Mouse (Mus musculus) intestine, embryonic 16.5 days (tissue): Measurements from ENCODE around the gene Pop4. TPM values are rescaled to one million over a fixed set of nuclear protein-coding genes. Genes with fewer than 3 reads are reported as not detected.

Experiments
- ATAC-seq: fragments of 200-750 bp; cut with Nextera tagmentation; 2 replicates; pipeline ENCODE4 v1.8.0; 2017; ENCODE audit warnings: moderate TSS enrichment, moderate library complexity
- H3K27ac ChIP-seq: fragments of 300-500 bp; sonication (generic); 2 replicates; pipeline ENCODE4 v1.5.1; 2014; ENCODE audit warnings: mild to moderate bottlenecking, low read length
- H3K27me3 ChIP-seq: fragments of 300-500 bp; sonication (generic); replicated peaks from 2 replicates; pipeline ENCODE4 v1.6.1; 2014; ENCODE audit warnings: low read length, control low read depth, mixed read lengths; ENCODE audit not compliant: control insufficient read depth, insufficient read depth
- H3K36me3 ChIP-seq: fragments of 300-500 bp; sonication (generic); 2 replicates; pipeline ENCODE4 v1.6.1; 2014; ENCODE audit warnings: low read length, control low read depth; ENCODE audit not compliant: control insufficient read depth, insufficient read depth
- H3K4me1 ChIP-seq: fragments of 300-500 bp; sonication (generic); 2 replicates; pipeline ENCODE4 v1.6.1; 2014; ENCODE audit warnings: low read length, control low read depth, mixed read lengths; ENCODE audit not compliant: control insufficient read depth, insufficient read depth
- H3K4me2 ChIP-seq: fragments of 300-500 bp; sonication (generic); 2 replicates; pipeline ENCODE4 v1.6.1; 2014; ENCODE audit warnings: low read depth, low read length, control low read depth
- H3K4me3 ChIP-seq: fragments of 300-500 bp; sonication (generic); 2 replicates; pipeline ENCODE4 v1.5.1; 2014; ENCODE audit warnings: mild to moderate bottlenecking, low read length
- H3K9ac ChIP-seq: fragments of 300-500 bp; sonication (generic); 2 replicates; pipeline ENCODE4 v1.6.1; 2014; ENCODE audit warnings: low read depth, low read length
- H3K9me3 ChIP-seq: fragments of 300-500 bp; sonication (generic); 2 replicates; pipeline ENCODE4 v1.6.1; 2016; ENCODE audit warnings: low read length, control low read depth; ENCODE audit not compliant: control insufficient read depth
- WGBS: fragments of 180-500 bp; shearing (Covaris S2); extraction: QIAGEN DNeasy Blood & Tissue Kit; methylation state at CpG from one replicate; pipeline ENCODE4 v1.1.7; 2014; 5-methylcytosine and 5-hydroxymethylcytosine counted together
- polyA plus RNA-seq: library from polyadenylated mRNA; unstranded; fragments of >200 nt; fragmentation: Nextera tagmentation; extraction: Ambion mirVana; gene quantifications from 2 replicates; pipeline ENCODE4 v1.2.1, GENCODE M21; 2015

Pop4 gene
- polyA plus RNA-seq, 1 experiment from 2014 or later, result 43.7 TPM

DNA sequence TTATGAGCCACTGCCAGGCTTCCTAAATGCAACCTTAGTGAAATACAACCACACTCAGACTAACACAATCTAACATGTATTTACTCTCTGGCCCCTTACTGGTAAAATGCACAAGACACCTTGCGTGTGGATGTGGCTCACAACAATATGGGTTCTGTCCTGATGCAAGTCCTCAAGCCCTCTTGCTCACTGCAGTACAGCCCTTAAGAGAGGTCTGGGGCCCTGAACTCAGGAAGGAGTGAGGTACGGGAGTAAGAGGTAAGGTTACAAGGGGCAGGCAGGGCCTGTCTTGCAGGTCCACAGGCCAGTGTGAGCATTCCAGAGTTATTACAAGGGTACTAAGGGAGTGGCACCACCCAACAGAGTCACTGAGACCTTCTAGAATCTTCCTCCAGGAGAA, 45.0 kb downstream of the Pop4 start:
- WGBS, result 78% methylated on average over 2 of the region's 2 CpGs
- peaks cover 2% of the 10 kb centered on the region; the same call in 1 of the 2 replicates for H3K27me3 ChIP-seq
- ATAC-seq, result no peak
- H3K4me3 ChIP-seq, result peak overlapping the region; percentile 8; the same call in 1 of the 2 replicates
- H3K9me3 ChIP-seq, result no peaks in the 10 kb centered on the region
- no peak overlapping the region for H3K9ac ChIP-seq
- H3K36me3 ChIP-seq, result no peaks in the 10 kb centered on the region
- no peak overlapping the region for H3K27ac ChIP-seq
- peaks cover 11% of the 10 kb centered on the region; the same call in 1 of the 2 replicates for H3K4me1 ChIP-seq
- H3K4me2 ChIP-seq, result peak overlapping the region; percentile 82

GRCm38 (mm10) chr7:38224577-38225369, 46.5 kb downstream of the Pop4 start:
- peaks cover 11% of the 10 kb centered on the region; the same call in 1 of the 2 replicates for H3K4me1 ChIP-seq
- H3K27me3 ChIP-seq, result peaks cover 2% of the 10 kb centered on the region; the same call in 1 of the 2 replicates
- ATAC-seq, result no peak
- no peak overlapping the region for H3K4me2 ChIP-seq
- H3K27ac ChIP-seq, result no peak overlapping the region
- H3K36me3 ChIP-seq, result no peaks in the 10 kb centered on the region
- H3K9ac ChIP-seq, result no peak overlapping the region
- no peaks in the 10 kb centered on the region for H3K9me3 ChIP-seq
- no peak overlapping the region for H3K4me3 ChIP-seq
- 90% methylated on average over 13 of the region's 13 CpGs for WGBS

- H3K4me2 ChIP-seq, result no peak overlapping the region
- H3K4me3 ChIP-seq, result no peak overlapping the region
- H3K36me3 ChIP-seq, result no peaks in the 10 kb centered on the region
- no peaks in the 10 kb centered on the region for H3K4me1 ChIP-seq
- WGBS, result 95% methylated on average over 7 of the region's 7 CpGs
- no peak overlapping the region for H3K27ac ChIP-seq
- H3K9ac ChIP-seq, result no peak overlapping the region
- no peaks in the 10 kb centered on the region for H3K27me3 ChIP-seq
- no peak for ATAC-seq
- no peaks in the 10 kb centered on the region for H3K9me3 ChIP-seq
Observed at GRCm38 (mm10) chr7:38220866-38221265, 50.4 kb downstream of the Pop4 start.

- no peak overlapping the region for H3K4me3 ChIP-seq
Observed at GRCm38 (mm10) chr7:38219526-38219925, 51.7 kb downstream of the Pop4 start.

DNA sequence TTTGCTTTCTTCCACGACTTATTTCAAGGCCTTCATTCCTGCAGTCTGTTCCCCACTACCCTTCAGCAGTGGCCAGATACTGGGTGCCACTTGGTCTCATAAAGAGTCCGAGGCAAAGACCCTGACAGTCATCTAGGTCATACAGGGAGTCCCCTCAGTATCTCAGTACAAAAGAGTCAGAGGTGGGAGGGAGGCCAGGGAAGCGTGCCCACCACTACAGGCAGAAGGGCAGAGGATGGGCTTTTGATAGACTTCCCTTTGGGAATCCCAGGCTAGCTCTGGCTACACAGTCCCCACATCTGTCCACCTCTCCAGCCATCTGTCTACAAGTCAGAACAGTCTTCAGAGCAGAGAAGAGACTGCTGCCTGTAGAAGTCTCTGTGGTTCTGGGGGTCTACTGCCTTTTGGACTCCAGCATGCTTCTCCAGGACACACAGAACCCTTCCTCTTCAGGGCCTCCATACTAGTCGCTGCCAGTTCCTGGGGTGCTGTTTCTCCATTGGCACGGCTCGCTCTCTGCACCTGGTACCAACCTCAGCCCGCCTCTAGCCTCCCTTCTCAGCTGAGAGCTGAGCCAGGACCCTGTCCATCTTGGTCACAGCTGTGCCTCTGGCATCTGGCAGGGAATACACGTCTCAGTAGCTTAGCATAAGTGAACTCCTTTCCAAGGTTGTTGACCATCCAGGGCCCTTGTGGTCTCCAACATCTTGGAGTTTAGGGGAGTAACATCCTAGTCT, 52.4 kb downstream of the Pop4 start:
- Histone ChIP-seq H3K4me2 (no peak overlapping the region), H3K27me3 (no peaks in the 10 kb centered on the region), H3K36me3 (no peaks in the 10 kb centered on the region), H3K27ac (peak overlapping the region; percentile 1; the same call in 1 of the 2 replicates), H3K4me1 (no peaks in the 10 kb centered on the region), H3K4me3 (no peak overlapping the region), H3K9ac (no peak overlapping the region), H3K9me3 (no peaks in the 10 kb centered on the region)
- ATAC-seq, result no peak
- WGBS, result 79% methylated on average over 8 of the region's 8 CpGs

More at GRCm38 (mm10) chr7:38219526-38219925, 51.7 kb downstream of the Pop4 start:
- WGBS, result 87% methylated on average over 4 of the region's 4 CpGs
- H3K4me1 ChIP-seq, result no peaks in the 10 kb centered on the region
- ATAC-seq, result no peak
- H3K36me3 ChIP-seq, result no peaks in the 10 kb centered on the region
- H3K4me2 ChIP-seq, result no peak overlapping the region
- no peak overlapping the region for H3K27ac ChIP-seq
- no peak overlapping the region for H3K9ac ChIP-seq
- H3K27me3 ChIP-seq, result no peaks in the 10 kb centered on the region
- H3K9me3 ChIP-seq, result no peaks in the 10 kb centered on the region

- Histone ChIP-seq H3K4me2 (no peak overlapping the region), H3K4me1 (no peaks in the 10 kb centered on the region), H3K9ac (0 out of 2 replicates have a peak overlapping the region, but pooled peaks have one; percentile 14), H3K9me3 (no peaks in the 10 kb centered on the region), H3K27ac (peak overlapping the region; percentile 78), H3K4me3 (no peak overlapping the region), H3K27me3 (no peaks in the 10 kb centered on the region), H3K36me3 (no peaks in the 10 kb centered on the region)
- peak; percentile 95 for ATAC-seq
- WGBS, result 44% methylated on average over 5 of the region's 5 CpGs
Observed at GRCm38 (mm10) chr7:38217417-38218171, 53.6 kb downstream of the Pop4 start.

- no peak for ATAC-seq
Observed at GRCm38 (mm10) chr7:38215697-38216096, 55.5 kb downstream of the Pop4 start.

GRCm38 (mm10) chr7:38215281-38215680, 55.9 kb downstream of the Pop4 start:
- Histone ChIP-seq H3K9me3 (no peaks in the 10 kb centered on the region), H3K27me3 (no peaks in the 10 kb centered on the region), H3K27ac (no peak overlapping the region), H3K4me2 (no peak overlapping the region), H3K9ac (no peak overlapping the region), H3K4me3 (no peak overlapping the region), H3K4me1 (no peaks in the 10 kb centered on the region), H3K36me3 (no peaks in the 10 kb centered on the region)
- no peak for ATAC-seq
- WGBS, result 69% methylated on average over 7 of the region's 7 CpGs

More at GRCm38 (mm10) chr7:38215697-38216096, 55.5 kb downstream of the Pop4 start:
- Histone ChIP-seq H3K4me3 (no peak overlapping the region), H3K4me2 (no peak overlapping the region), H3K9ac (no peak overlapping the region), H3K4me1 (no peaks in the 10 kb centered on the region), H3K27me3 (no peaks in the 10 kb centered on the region), H3K27ac (no peak overlapping the region), H3K9me3 (no peaks in the 10 kb centered on the region), H3K36me3 (no peaks in the 10 kb centered on the region)
- WGBS, result 87% methylated on average over 6 of the region's 6 CpGs
